Mouse (Mus musculus) heart, embryonic 13.5 days (tissue): ENCODE data around the gene Keap1. TPM values are rescaled to one million over a fixed set of nuclear protein-coding genes. Genes with fewer than 3 reads are reported as not detected.
"Not testable (repeated sequence)": the region's sequence is repeated elsewhere in the genome, so short reads cannot be mapped to it uniquely, and the experiment has no call there.

Experiments
- ATAC-seq: fragments of 200-750 bp; cut with Nextera tagmentation; 2 replicates; pipeline ENCODE4 v1.8.0; 2017; ENCODE audit warnings: moderate TSS enrichment; ENCODE audit not compliant: insufficient number of reproducible peaks, low FRiP score, low TSS enrichment; ENCODE audit errors: extremely low read depth
- H3K27ac ChIP-seq: fragments of 300-500 bp; sonication (generic); replicated peaks from 2 replicates; pipeline ENCODE4 v1.5.1; 2015; ENCODE audit warnings: moderate library complexity, mild to moderate bottlenecking, inconsistent platforms
- H3K27me3 ChIP-seq: fragments of 300-500 bp; sonication (generic); replicated peaks from 2 replicates; pipeline ENCODE4 v1.6.1; 2015; ENCODE audit warnings: mild to moderate bottlenecking, inconsistent platforms
- H3K36me3 ChIP-seq: fragments of 300-500 bp; sonication (generic); 2 replicates; pipeline ENCODE4 v1.6.1; 2015; ENCODE audit warnings: mild to moderate bottlenecking, inconsistent platforms
- H3K4me1 ChIP-seq: fragments of 300-500 bp; sonication (generic); 2 replicates; pipeline ENCODE4 v1.6.1; 2015; ENCODE audit warnings: inconsistent platforms
- H3K4me2 ChIP-seq: fragments of 300-500 bp; sonication (generic); 2 replicates; pipeline ENCODE4 v1.6.1; 2015; ENCODE audit warnings: inconsistent platforms, mild to moderate bottlenecking, moderate library complexity
- H3K4me3 ChIP-seq: fragments of 300-500 bp; sonication (generic); 2 replicates; pipeline ENCODE4 v1.5.1; 2015; ENCODE audit warnings: moderate library complexity, mild to moderate bottlenecking, inconsistent platforms
- H3K9ac ChIP-seq: fragments of 300-500 bp; sonication (generic); 2 replicates; pipeline ENCODE4 v1.6.1; 2015; ENCODE audit warnings: inconsistent platforms, mild to moderate bottlenecking, moderate library complexity
- H3K9me3 ChIP-seq: fragments of 300-500 bp; sonication (generic); 2 replicates; pipeline ENCODE4 v1.6.1; 2016; ENCODE audit warnings: inconsistent platforms
- WGBS: fragments of 180-500 bp; shearing (Covaris S2); methylation state at CpG from one replicate; pipeline ENCODE4 v1.1.7; 2015; ENCODE audit warnings: mixed read lengths; 5-methylcytosine and 5-hydroxymethylcytosine counted together
- polyA plus RNA-seq: library from polyadenylated mRNA; unstranded; fragments of >200 nt; fragmentation: Nextera tagmentation; extraction: Ambion mirVana; gene quantifications from 2 replicates; pipeline ENCODE4 v1.2.1, GENCODE M21; 2015

Gene Keap1
- polyA plus RNA-seq, 1 experiment from 2014 or later: 51.1 TPM

DNA sequence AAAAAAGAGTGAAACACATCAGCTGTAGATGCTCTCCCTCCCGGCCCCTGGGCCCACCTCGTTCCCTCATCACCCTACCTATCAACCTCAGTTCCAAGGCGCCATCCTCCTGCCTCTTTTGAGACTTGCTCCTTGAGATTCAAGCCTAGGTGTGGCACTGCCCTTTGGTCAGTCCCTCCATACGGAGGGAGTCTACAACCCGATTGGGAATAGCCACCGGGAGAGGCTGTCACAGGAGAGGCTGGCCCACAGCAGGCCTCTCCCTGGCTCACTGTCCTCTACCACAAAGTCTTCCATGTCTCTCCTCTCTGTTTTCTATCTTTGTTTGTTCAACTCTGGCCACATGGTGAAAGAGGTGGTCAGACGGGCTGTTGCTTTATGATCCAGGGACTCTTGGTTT is 27.5 kb downstream of the Keap1 start:
- H3K4me1 ChIP-seq: no peaks in the 10 kb centered on the region
- ATAC-seq: no peak
- no peak overlapping the region for H3K27ac ChIP-seq
- no peaks in the 10 kb centered on the region for H3K9me3 ChIP-seq
- 82% methylated on average over 7 of the region's 7 CpGs for WGBS
- H3K4me2 ChIP-seq: no peak overlapping the region
- H3K36me3 ChIP-seq: peaks cover 38% of the 10 kb centered on the region
- H3K27me3 ChIP-seq: no peaks in the 10 kb centered on the region
- no peak overlapping the region for H3K4me3 ChIP-seq
- H3K9ac ChIP-seq: no peak overlapping the region

DNA sequence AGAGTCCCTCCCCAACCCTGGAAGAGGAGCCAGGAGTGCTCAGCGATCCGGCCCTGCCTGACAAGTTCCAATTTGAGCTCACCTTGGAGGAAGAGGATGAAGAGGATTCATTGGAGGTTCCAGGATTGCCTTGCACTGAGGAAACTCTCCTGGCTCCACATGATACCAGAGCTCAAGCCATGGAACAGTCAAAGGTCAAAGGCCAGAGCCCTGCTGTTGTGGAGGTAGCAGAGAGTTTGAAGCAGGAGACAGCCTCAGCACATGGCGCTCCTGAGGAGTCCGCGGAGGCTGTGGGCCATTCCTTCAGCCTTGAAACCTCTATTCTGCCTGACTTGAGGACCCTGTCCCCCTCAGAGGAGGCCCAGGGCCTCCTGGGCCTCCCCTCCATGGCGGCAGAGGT is 28.3 kb downstream of the Keap1 start:
- no peaks in the 10 kb centered on the region for H3K9me3 ChIP-seq
- no peaks in the 10 kb centered on the region for H3K4me1 ChIP-seq
- no peak overlapping the region for H3K27ac ChIP-seq
- no peak overlapping the region for H3K4me3 ChIP-seq
- peaks cover 38% of the 10 kb centered on the region for H3K36me3 ChIP-seq
- no peaks in the 10 kb centered on the region for H3K27me3 ChIP-seq
- H3K9ac ChIP-seq: no peak overlapping the region
- ATAC-seq: no peak
- 79% methylated on average over 6 of the region's 6 CpGs for WGBS
- no peak overlapping the region for H3K4me2 ChIP-seq

DNA sequence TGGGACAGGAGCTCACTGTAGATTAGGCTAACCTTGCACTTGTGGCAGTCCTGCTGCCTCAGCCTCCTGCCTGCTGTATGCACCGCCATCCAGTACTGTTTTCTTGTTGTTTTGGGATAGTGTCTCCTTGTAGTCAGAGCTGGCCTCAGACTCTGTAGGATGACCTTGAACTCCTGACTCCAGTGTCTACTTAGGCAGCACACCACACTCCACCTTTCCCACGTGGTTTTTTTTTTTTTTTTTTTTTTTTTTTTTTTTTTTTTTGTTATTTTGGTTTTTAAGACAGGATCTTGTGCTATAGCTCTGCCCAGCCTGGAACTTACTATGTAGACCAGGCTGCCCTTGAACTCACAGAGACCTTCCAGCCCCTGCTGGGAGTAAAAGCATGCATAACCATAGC is 30.5 kb downstream of the Keap1 start:
- Histone ChIP-seq H3K27me3 (no peaks in the 10 kb centered on the region), H3K9me3 (no peaks in the 10 kb centered on the region), H3K9ac (no peak overlapping the region), H3K36me3 (peaks cover 48% of the 10 kb centered on the region), H3K4me1 (peaks cover 8% of the 10 kb centered on the region), H3K27ac (no peak overlapping the region), H3K4me3 (no peak overlapping the region), H3K4me2 (no peak overlapping the region)
- no peak for ATAC-seq
- 75% methylated on average over 2 of the region's 2 CpGs for WGBS

DNA sequence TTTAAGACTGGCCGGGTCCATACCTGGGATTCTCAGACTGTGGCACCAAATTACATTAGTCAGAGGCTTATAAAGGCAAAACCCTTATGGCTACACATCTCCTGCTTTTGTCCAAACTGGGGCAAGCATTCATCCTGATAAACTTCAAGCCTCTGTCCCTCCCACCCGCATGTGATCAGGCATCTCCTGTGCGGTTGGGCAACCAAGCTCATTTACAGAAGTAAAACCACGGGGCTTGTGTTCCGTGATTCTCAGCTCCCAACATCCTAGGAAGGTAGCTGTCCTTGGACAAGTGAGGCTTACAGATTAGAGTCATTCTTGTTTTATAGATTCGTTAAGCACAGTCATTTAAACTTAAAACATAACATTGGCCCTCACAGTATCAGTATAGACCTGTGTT is 32.3 kb downstream of the Keap1 start:
- WGBS: 86% methylated on average over 6 of the region's 6 CpGs
- Histone ChIP-seq H3K27me3 (no peaks in the 10 kb centered on the region), H3K36me3 (peaks cover 59% of the 10 kb centered on the region), H3K4me1 (peaks cover 8% of the 10 kb centered on the region), H3K9me3 (no peaks in the 10 kb centered on the region), H3K4me3 (no peak overlapping the region), H3K27ac (no peak overlapping the region), H3K9ac (no peak overlapping the region), H3K4me2 (no peak overlapping the region)
- ATAC-seq: no peak

DNA sequence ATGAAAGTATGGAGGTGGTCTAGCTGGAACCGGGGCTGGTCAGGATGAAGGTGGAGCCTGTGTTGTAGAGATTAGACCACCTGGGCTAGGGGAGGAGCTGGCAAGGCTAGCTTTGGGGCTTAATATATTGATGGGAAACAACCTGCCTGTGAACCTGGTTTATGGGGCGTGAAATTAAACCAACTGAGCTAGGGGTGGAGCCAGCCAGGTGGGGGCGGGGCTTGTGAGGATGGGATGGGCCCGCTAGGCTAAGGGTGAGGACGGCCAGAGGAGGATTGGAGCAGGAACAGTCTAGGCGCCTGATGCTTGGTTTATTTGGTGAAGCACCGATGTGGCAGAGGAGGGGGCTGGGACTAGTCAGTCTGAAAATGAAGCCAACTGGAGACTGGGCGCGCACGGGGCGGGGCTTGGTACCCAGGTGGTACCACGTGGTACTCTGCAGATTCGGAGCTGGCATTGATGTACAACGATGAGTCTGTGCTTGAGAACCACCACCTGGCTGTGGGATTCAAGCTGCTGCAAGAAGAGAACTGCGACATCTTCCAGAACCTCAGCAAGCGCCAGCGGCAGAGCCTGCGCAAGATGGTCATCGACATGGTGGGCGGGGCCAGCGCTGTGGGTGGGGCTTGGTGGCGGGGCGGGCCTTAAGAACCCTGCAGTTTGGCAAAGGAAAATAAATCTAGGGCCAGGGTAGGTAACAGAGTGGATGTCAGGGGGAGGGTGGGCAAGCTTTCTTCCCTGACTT is 34.5 kb downstream of the Keap1 start:
- H3K4me2 ChIP-seq: peak overlapping the region; percentile 68
- peak overlapping the region; percentile 43 for H3K4me3 ChIP-seq
- H3K27me3 ChIP-seq: no peaks in the 10 kb centered on the region
- H3K4me1 ChIP-seq: peaks cover 8% of the 10 kb centered on the region
- 11% methylated on average over 23 of the region's 23 CpGs for WGBS
- H3K9ac ChIP-seq: peak overlapping the region; percentile 58; the same call in 1 of the 2 replicates
- ATAC-seq: peak; percentile 37; the same call in 1 of the 2 replicates
- H3K27ac ChIP-seq: no peak overlapping the region
- peaks cover 52% of the 10 kb centered on the region for H3K36me3 ChIP-seq
- no peaks in the 10 kb centered on the region for H3K9me3 ChIP-seq

DNA sequence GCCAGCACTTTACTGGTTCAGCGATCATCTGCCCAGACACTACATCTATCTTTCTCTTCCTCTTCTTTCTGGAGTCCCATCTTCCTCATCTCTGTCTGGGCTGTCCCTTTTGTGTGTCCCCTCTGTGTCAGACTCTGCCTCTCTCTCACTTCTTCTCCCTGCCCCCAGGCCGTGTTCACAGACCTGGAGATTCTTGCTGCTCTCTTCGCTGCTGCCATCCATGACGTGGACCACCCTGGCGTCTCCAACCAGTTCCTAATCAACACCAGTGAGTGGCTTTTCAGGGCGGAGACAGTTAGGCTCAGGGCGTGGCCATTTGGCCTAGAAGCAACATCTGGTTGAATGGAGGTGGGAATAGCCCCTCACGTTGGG is 35.0 kb downstream of the Keap1 start:
- Histone ChIP-seq H3K4me2 (peak overlapping the region; percentile 68; the same call in 1 of the 2 replicates), H3K36me3 (peaks cover 54% of the 10 kb centered on the region), H3K9me3 (no peaks in the 10 kb centered on the region), H3K27ac (no peak overlapping the region), H3K4me3 (no peak overlapping the region), H3K4me1 (peaks cover 8% of the 10 kb centered on the region), H3K9ac (no peak overlapping the region), H3K27me3 (no peaks in the 10 kb centered on the region)
- 34% methylated on average over 8 of the region's 8 CpGs for WGBS
- no peak for ATAC-seq

DNA sequence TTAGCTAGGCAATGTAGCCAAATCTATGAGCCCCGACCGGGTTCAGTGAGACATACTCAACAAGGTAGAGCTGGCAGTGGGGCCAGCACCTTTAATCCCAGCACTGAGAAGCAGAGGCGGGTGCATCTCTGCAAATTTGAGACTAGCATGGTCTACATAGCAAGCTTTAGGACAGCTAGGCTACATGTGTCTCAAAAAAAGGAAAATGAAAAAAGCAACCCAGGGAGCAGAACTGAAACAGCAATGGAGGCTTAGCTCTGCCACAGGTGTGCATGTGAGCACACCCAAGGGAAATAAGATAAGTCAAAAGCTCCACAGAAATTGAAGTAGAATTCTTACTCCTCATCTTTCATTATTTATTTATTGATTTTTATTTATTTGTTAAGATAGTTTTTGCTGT is 40.2 kb downstream of the Keap1 start:
- WGBS: 73% methylated on average over 3 of the region's 3 CpGs

DNA sequence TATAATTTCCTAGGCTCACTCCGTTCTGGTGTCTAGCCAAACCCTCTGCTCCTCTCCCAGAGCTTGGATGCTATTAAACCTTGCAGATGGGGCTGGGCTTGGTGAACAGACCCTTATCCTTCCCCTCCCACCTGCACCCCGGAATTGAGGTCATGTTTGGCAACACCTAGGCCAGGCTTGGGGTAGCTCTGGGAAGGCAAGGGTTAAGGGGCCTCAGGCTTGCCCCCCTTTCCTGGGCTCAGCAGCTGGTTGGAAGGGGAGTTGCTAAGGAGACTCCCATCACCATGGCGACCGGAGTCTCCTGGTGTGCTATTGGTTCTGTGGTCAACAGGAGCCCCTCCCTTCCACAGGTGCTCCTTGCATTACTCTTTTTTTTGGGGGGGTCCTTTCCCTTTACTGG is 41.2 kb downstream of the Keap1 start:
- H3K4me2 ChIP-seq: no peak overlapping the region
- H3K4me3 ChIP-seq: no peak overlapping the region
- 37% methylated on average over 4 of the region's 4 CpGs for WGBS
- no peaks in the 10 kb centered on the region for H3K27me3 ChIP-seq
- H3K9me3 ChIP-seq: no peaks in the 10 kb centered on the region
- ATAC-seq: no peak
- H3K36me3 ChIP-seq: peaks cover 30% of the 10 kb centered on the region
- H3K27ac ChIP-seq: no peak overlapping the region
- peaks cover 6% of the 10 kb centered on the region for H3K4me1 ChIP-seq
- H3K9ac ChIP-seq: no peak overlapping the region

More for the DNA sequence above, 40.2 kb downstream of the Keap1 start:
- Histone ChIP-seq H3K9me3 (no peaks in the 10 kb centered on the region), H3K4me2 (no peak overlapping the region), H3K4me1 (peaks cover 6% of the 10 kb centered on the region), H3K27me3 (no peaks in the 10 kb centered on the region), H3K27ac (no peak overlapping the region), H3K9ac (no peak overlapping the region), H3K36me3 (peaks cover 32% of the 10 kb centered on the region), H3K4me3 (no peak overlapping the region)
- ATAC-seq: no peak

DNA sequence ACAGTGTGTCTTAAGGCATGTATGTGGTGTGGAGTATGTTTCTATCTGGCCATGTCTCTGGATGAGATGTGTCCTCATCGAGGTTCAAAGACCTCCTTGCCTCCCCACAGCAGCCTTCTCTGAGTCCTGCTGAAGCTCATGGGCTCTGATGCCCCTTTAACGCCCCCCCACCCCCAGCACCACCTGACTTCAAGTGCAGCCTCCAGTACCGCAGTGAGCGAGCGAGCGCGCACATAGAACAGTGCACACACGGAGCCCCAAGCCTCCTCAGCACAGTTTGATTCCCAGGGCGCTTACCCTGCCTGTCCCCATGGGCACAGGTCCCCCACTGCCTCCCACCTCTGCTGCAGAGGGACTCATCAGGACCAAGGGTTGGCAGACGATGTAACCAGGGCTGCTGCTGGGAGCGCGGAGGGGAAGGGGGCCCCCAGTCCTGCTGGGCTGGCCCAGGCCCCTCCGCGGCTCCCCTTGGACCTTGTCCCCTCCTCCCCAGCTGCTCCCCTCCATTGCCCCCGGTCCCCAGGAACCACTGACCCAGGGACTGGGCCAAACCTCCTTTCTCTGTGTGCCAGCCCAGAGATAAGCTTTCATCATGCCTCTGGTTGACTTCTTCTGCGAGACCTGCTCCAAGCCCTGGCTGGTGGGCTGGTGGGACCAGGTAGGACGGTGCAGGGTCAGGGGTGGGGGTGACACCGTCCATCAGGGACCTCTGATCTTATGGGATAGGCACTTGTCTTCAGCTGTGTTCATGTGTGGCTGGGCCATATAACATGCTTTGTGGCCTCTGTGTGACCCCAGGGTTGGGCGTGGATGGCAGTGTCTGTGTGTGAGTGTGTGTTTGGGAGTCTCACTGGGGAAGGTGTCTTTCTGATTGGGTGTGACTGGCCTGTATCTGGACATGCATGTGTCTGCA is 42.4 kb downstream of the Keap1 start:
- H3K9me3 ChIP-seq: no peaks in the 10 kb centered on the region
- ATAC-seq: no peak
- peak overlapping the region; percentile 61 for H3K4me2 ChIP-seq
- H3K4me1 ChIP-seq: peaks cover 6% of the 10 kb centered on the region
- no peaks in the 10 kb centered on the region for H3K27me3 ChIP-seq
- peaks cover 37% of the 10 kb centered on the region for H3K36me3 ChIP-seq
- H3K9ac ChIP-seq: peak overlapping the region; percentile 72
- peak overlapping the region; percentile 36 for H3K4me3 ChIP-seq
- WGBS: 43% methylated on average over 19 of the region's 19 CpGs
- H3K27ac ChIP-seq: no peak overlapping the region

DNA sequence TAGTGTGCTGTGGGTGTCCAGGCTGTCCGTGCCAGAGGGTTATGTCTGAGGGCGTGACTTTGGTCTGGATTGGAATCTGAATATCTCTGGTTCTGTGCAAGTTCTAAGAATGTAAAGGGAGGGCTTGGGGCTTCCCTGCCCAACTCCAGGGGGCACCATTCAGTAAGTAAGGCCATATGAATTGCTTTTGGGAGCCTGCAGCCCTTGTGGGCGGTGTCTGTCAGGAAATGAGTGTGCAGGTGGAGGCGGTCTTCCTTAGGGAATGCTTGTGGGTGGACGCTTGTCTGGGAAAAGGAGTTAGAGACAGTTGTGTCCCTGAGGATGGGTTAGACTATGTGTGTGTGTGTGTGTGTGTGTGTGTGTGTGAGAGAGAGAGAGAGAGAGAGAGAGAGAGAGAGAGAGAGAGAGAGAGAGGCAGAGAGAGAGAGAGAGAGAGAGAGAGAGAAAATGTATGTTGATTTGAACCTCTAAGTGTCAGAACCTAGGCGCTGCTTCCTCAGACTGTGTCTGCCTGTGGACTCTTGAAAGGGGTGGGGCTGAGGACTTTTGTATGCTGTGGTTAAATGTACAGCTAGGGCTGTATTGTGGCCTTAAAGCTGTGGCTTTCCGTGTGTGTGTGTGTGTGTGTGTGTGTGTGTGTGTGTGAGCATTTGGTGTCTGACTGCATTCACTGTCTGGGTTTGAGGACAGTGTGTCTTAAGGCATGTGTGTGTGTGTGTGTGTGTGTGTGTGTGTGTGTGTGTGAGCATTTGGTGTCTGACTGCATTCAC is 43.2 kb downstream of the Keap1 start:
- not testable (repeated sequence) for H3K27ac ChIP-seq, H3K9ac ChIP-seq, H3K4me2 ChIP-seq, H3K27me3 ChIP-seq, H3K4me3 ChIP-seq, ATAC-seq, H3K4me1 ChIP-seq, H3K9me3 ChIP-seq
- 62% methylated on average over 7 of the region's 7 CpGs for WGBS
- H3K36me3 ChIP-seq: peaks cover 38% of the 10 kb centered on the region
